Mouse (Mus musculus) ES-Bruce4 (cell line): ENCODE measurements around the gene Mmab.

Experiments used
- CTCF ChIP-seq: IDR thresholded peaks from one replicate; pipeline ENCODE4 v1.8.1; 2011; ENCODE audit warnings: low read depth, low read length
- POLR2A ChIP-seq: IDR thresholded peaks from one replicate; pipeline ENCODE4 v1.8.1; 2011; ENCODE audit warnings: low read length; ENCODE audit not compliant: insufficient read depth

DNA sequence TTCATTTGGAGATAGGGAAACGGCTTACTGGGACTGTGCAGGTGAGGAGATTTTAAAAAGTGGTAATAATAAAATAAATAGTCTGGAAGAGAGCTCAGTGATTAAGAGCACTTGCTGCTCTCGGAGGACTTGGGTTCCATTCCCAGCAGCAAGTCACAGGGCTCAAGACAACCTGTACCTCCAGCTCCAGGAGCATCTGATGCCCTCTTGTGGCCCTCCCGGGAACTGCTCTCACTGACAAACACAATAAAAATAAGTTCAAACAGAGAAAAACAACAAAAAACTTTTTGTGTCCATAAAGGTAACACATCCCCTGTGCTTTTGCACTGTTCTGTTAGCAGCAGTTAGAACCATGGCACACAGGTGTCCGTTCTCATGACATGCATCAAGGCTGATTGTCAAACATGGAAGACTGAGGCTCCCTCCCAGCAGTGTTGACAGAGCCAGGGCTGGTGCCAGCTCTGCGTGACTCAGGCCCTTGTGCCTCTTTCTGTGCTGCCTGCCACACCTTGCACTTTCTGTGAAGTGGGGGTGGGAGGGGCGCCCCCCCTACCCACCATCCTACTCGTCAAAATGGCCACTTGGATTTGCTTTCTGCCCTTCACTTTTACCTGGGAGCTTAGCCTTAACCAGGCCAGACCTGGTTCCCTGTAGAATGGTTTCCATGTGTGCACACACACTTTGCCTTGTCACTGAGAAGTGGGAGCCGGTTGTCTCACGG, 60.5 kb downstream of the Mmab start:
- TF ChIP-seq CTCF = peak; percentile 81
- TF ChIP-seq POLR2A = no peak
